Mouse (Mus musculus) monocyte, adult 5-6 weeks (primary cell): ENCODE data around the gene Ifit1bl1. TPM values are rescaled to one million over a fixed set of nuclear protein-coding genes. Genes with fewer than 3 reads are reported as not detected.
A peak's percentile ranks its signal among the peaks of the same experiment; 100 is the strongest.
"Not testable (repeated sequence)": the region's sequence is repeated elsewhere in the genome, so short reads cannot be mapped to it uniquely, and the experiment has no call there.

Source experiments
- ATAC-seq: fragments of 153-309, 156-312 bp; replicated peaks from 2 replicates; pipeline ENCODE4 v1.8.0; 2017; ENCODE audit warnings: mild to moderate bottlenecking; ENCODE audit not compliant: low TSS enrichment, insufficient number of reproducible peaks, severe bottlenecking, poor library complexity, low FRiP score
- total RNA-seq: library from RNA; stranded (forward); fragments of 200-1000, 200-491, 200-594 nt; gene quantifications from 3 replicates; pipeline ENCODE4 v1.2.3, GENCODE M21; 2017

Ifit1bl1 gene
- total RNA-seq, 1 experiment from 2014 or later, result 1.6 TPM

- no peak for ATAC-seq
Measured at GRCm38 (mm10) chr19:34596811-34597210, 4.9 kb downstream of the Ifit1bl1 start.

- not testable (repeated sequence) for ATAC-seq
Measured at GRCm38 (mm10) chr19:34594523-34594922, 7.2 kb downstream of the Ifit1bl1 start.

GRCm38 (mm10) chr19:34593456-34593855, 8.3 kb downstream of the Ifit1bl1 start:
- no peak for ATAC-seq

- ATAC-seq, result no peak
Measured at GRCm38 (mm10) chr19:34588959-34589358, 12.8 kb downstream of the Ifit1bl1 start.

- ATAC-seq, result not testable (repeated sequence)
Measured at GRCm38 (mm10) chr19:34587898-34588692, 13.7 kb downstream of the Ifit1bl1 start.

GRCm38 (mm10) chr19:34585740-34586458, 15.9 kb downstream of the Ifit1bl1 start:
- not testable (repeated sequence) for ATAC-seq

- peak; percentile 86 for ATAC-seq
Measured at GRCm38 (mm10) chr19:34583126-34583766, 18.5 kb downstream of the Ifit1bl1 start, which contains the start of gene Ifit3. Gene Ifit3, plus strand, starts transcription at chr19:34583531.

- ATAC-seq, result peak; percentile 81
Measured at GRCm38 (mm10) chr19:34582696-34583095, 19.1 kb downstream of the Ifit1bl1 start.

- no peak for ATAC-seq
Measured at GRCm38 (mm10) chr19:34577121-34577520, 24.6 kb downstream of the Ifit1bl1 start.

- no peak for ATAC-seq
Measured at GRCm38 (mm10) chr19:34573650-34574049, 28.1 kb downstream of the Ifit1bl1 start.

GRCm38 (mm10) chr19:34571080-34571479, 30.7 kb downstream of the Ifit1bl1 start:
- no peak for ATAC-seq

GRCm38 (mm10) chr19:34569896-34570476, 31.8 kb downstream of the Ifit1bl1 start:
- ATAC-seq, result peak; percentile 59

- ATAC-seq, result no peak
Measured at GRCm38 (mm10) chr19:34568988-34569895, 32.5 kb downstream of the Ifit1bl1 start.

GRCm38 (mm10) chr19:34566178-34566784, 35.5 kb downstream of the Ifit1bl1 start:
- ATAC-seq, result no peak

GRCm38 (mm10) chr19:34562556-34562955, 39.2 kb downstream of the Ifit1bl1 start:
- no peak for ATAC-seq

GRCm38 (mm10) chr19:34556621-34557020, 45.1 kb downstream of the Ifit1bl1 start:
- ATAC-seq, result no peak

- ATAC-seq, result no peak
Measured at GRCm38 (mm10) chr19:34554061-34554460, 47.7 kb downstream of the Ifit1bl1 start.

- no peak for ATAC-seq
Measured at GRCm38 (mm10) chr19:34553522-34553921, 48.2 kb downstream of the Ifit1bl1 start.
